Mouse (Mus musculus) cortical plate, adult 2 months (tissue): ENCODE data around the gene Prex1.

Experiments
- CTCF ChIP-seq: fragments of 200-500 bp; IDR thresholded peaks from 2 replicates; pipeline ENCODE4 v1.5.1; 2011; ENCODE audit warnings: mild to moderate bottlenecking, control low read depth, low read length; ENCODE audit not compliant: insufficient read depth; ENCODE audit errors: extremely low read depth
- POLR2A ChIP-seq: fragments of 200-500 bp; IDR thresholded peaks from 2 replicates; pipeline ENCODE4 v1.6.1; 2011; ENCODE audit warnings: mild to moderate bottlenecking, low read length, control low read depth; ENCODE audit not compliant: insufficient read depth; ENCODE audit errors: extremely low read depth

DNA sequence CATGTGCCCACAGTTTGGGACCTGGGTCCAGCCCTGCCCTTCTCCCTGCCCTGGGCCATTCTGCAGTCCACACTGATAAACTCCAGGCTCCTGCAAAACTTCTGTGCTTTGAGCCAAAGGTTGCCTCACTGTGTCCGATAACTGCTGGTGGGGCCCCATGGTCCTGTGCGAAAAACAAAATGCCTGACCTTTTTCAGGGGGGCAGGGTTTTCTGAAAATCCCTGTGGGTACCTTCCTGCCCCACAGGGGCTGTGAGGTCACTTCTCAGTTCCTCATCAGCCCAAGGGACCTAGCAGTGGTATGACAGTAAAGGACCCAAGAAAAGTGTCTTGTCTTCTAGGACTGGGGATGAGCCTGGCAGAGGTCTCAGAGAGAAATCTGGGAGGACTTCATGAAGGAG is 19.2 kb upstream of the Prex1 start:
- TF ChIP-seq CTCF (no peak), POLR2A (no peak)
